Mouse (Mus musculus) frontal cortex, postnatal 14 days (tissue): ENCODE data around the gene Gm9507.
"Not testable (repeated sequence)": the region's sequence is repeated elsewhere in the genome, so short reads cannot be mapped to it uniquely, and the experiment has no call there.

Source experiments
- DNase-seq, 2 experiments: peaks; one replicate each; pipeline ENCODE4 v3.0.0; 2022; ENCODE audit warnings: low spot score in 2 of 2

Gm9507 gene

GRCm38 (mm10) chr10:77772142-77772541, 39.5 kb downstream of the Gm9507 start:
- not testable (repeated sequence) for DNase-seq

DNA sequence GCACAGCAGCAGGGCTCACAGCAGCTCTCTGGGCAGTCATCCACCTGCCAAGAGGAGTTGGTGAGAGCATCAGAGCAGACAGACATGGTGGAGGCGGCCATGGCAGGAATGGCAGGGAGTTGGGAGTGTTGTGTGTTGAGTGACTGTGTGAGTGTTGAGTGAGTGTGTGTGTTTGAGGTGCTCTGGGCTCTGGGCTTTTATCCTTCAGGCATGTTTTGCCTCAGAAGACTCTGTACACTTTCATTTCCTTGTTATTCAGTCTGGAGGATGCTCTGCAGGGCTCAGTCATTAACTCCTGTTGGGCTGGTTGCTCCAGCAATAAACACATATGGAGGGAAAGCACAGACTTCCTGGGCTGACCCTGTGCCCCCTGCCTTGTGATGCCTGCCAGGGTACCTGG, 40.4 kb downstream of the Gm9507 start, which contains the start of gene Gm3238:
TSS of gene Gm3238 (minus strand) at position 101 of the 400 bp plus-strand sequence.
- DNase-seq: not testable (repeated sequence)

GRCm38 (mm10) chr10:77769727-77770126, 41.9 kb downstream of the Gm9507 start:
- DNase-seq: no peak
